9 mouse cellular contexts compared by ENCODE assay signal in the genomic region with DNA sequence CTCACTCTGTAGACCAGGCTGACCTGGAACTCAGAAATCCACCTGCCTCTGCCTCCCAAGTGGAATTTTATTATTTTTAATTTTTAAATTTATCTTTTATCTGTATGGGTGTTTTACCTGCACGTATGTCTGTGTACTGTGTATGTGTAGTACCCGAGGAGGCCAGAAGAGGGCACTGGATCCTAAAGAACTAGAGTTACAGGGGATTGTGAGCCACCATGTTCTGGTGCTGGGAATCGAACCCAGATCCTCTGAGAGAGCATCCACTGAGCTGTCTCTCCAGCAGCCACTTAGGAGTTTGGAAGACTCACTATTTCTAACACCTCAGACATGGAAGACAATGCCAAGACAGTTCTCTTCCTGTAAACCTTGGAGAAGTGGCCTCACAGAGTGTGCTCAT. TPM values are rescaled to one million over a fixed set of nuclear protein-coding genes. Genes with fewer than 3 reads are reported as not detected.
DNase-seq lines count a peak whose midpoint lies in the region; ATAC-seq and TF ChIP-seq lines count a peak whose summit lies in the region.
"Had no signal": no experiment of that assay in that cellular context is flagged by ENCODE, and none has a peak within 500 bp of the region (broad histone marks: within the 10 kb centered on the region; RNA-seq: fewer than 3 reads in every experiment).

No protein-coding gene starts in this region.

- no peak overlapping the region for H3K9ac ChIP-seq in heart, adult 2 months (ENCODE audit: low read depth, low read length)
- H3K9ac ChIP-seq in forebrain, embryonic 16.5 days (replicated peaks; ENCODE audit: low read depth, low read length), result no peak overlapping the region

- no peaks in the 10 kb centered on the region for H3K4me1 ChIP-seq in heart, adult 2 months (ENCODE audit: control insufficient read depth, insufficient read depth, low read length)
- no peaks in the 10 kb centered on the region for H3K4me1 ChIP-seq in forebrain, embryonic 16.5 days (replicated peaks; ENCODE audit: control insufficient read depth, insufficient read depth, low read length)

- no peaks in the 10 kb centered on the region for H3K79me2 ChIP-seq in heart, adult 2 months (replicated peaks; ENCODE audit: control insufficient read depth, insufficient read depth, low read length)

- TF ChIP-seq CTCF in heart, adult 2 months (IDR thresholded peaks at IDR 0.05), result peak; percentile 66

- H3K27ac ChIP-seq in heart, adult 2 months, result no peak overlapping the region
- no peak overlapping the region for H3K27ac ChIP-seq in forebrain, embryonic 16.5 days (ENCODE audit: low read length)
- H3K27ac ChIP-seq: macrophage had no signal

- intact Hi-C loops in heart, adult 2 months (cut with DNase I), result no loop called here
- intact Hi-C loops in heart, postnatal 25 days (cut with DNase I), result loop anchor here (5.0 kb wide), 2 partner anchors 41 to 66 kb away; no protein-coding TSS in a partner anchor

- ATAC-seq in forebrain, embryonic 16.5 days, result no peak

- WGBS in heart, adult 2 months, result 84% methylated on average over 3 of the region's 3 CpGs
- WGBS in forebrain, embryonic 16.5 days, result 90% methylated on average over 3 of the region's 3 CpGs

- no peak overlapping the region for H3K4me3 ChIP-seq in heart, adult 2 months
- no peak overlapping the region for H3K4me3 ChIP-seq in forebrain, embryonic 16.5 days (replicated peaks; ENCODE audit: low read length)

- H3K36me3 ChIP-seq in heart, adult 2 months (ENCODE audit: control insufficient read depth, insufficient read depth, low read length), result no peaks in the 10 kb centered on the region
- H3K36me3 ChIP-seq in forebrain, embryonic 16.5 days (ENCODE audit: control insufficient read depth, insufficient read depth), result no peaks in the 10 kb centered on the region

- TF ChIP-seq EP300 in heart, adult 2 months (IDR thresholded peaks at IDR 0.05; ENCODE audit: insufficient read depth, low read depth, low read length), result no peak

- DNase-seq in heart, adult 2 months, result no peak
- DNase-seq in heart, postnatal 25 days (ENCODE audit: low spot score), result no peak
- DNase-seq in 416B (ENCODE audit: low read depth) (peak; percentile 51), ZHBTc4 (ENCODE audit: low read depth, low spot score) (peak; percentile 79)
- DNase-seq in lung, postnatal 25 days (ENCODE audit: low spot score), result peak; percentile 43
- DNase-seq in yolk sac, embryonic 10.5 days (ENCODE audit: low spot score), result no peak
- DNase-seq in right cerebral cortex, postnatal 4 days, result no peak

- no peak for TF ChIP-seq POLR2A in heart, adult 2 months (IDR thresholded peaks at IDR 0.05; ENCODE audit: insufficient read depth, low read depth, low read length)

- H3K27me3 ChIP-seq in heart, adult 2 months (ENCODE audit: control insufficient read depth, insufficient read depth, low read length), result no peaks in the 10 kb centered on the region
- no peaks in the 10 kb centered on the region for H3K27me3 ChIP-seq in forebrain, embryonic 16.5 days (replicated peaks; ENCODE audit: control insufficient read depth, insufficient read depth, low read length)

- H3K4me2 ChIP-seq in forebrain, embryonic 16.5 days (ENCODE audit: low read length), result no peak overlapping the region

- H3K9me3 ChIP-seq in forebrain, embryonic 16.5 days (ENCODE audit: control insufficient read depth, low read length), result no peaks in the 10 kb centered on the region

RNA-seq across cellular contexts. Expression of gene Adipor2, which starts 11.1 kb away (rescaled TPM):
- 10 to 100 TPM; 62.7 to 63.6 TPM for total RNA-seq in heart, adult 2 months (2021)
- 57.0 and 72.2 TPM in 2 replicates for polyA plus RNA-seq in heart, adult 2 months (2012; rRNA removed)
- 10 to 100 TPM; 56.1 to 58.0 TPM for total RNA-seq in heart, postnatal 25 days (2021)
- polyA plus RNA-seq in forebrain, embryonic 16.5 days (2015; fragmentation: Nextera tagmentation; extraction: Ambion mirVana), result 40.9 and 47.4 TPM in 2 replicates

RNA-seq across cellular contexts. Expression of gene Fbxl14, which starts 50.9 kb away (rescaled TPM):
- total RNA-seq in heart, adult 2 months (2021), result 10 to 100 TPM; 16.0 to 16.6 TPM
- polyA plus RNA-seq in heart, adult 2 months (2012; rRNA removed), result 19.7 and 20.3 TPM in 2 replicates
- 10 to 100 TPM; 15.4 to 15.6 TPM for total RNA-seq in heart, postnatal 25 days (2021)
- polyA plus RNA-seq in forebrain, embryonic 16.5 days (2015; fragmentation: Nextera tagmentation; extraction: Ambion mirVana), result 3.1 and 3.3 TPM in 2 replicates

Comparison
In these comparisons a context has a peak if more than half of its experiments do, and no peak if none do; other contexts are left out.
1. DNase-seq: peak in 416B (single experiment), ZHBTc4 (single experiment) and lung, postnatal 25 days (single experiment); none in heart, adult 2 months (0 of 2), heart, postnatal 25 days (single experiment), yolk sac, embryonic 10.5 days (single experiment) and right cerebral cortex, postnatal 4 days (single experiment).